ENCODE assay signal across 11 mouse cellular contexts in genomic region chr6:116670144-116670543, GRCm38 (mm10). TPM values are rescaled to one million over a fixed set of nuclear protein-coding genes. Genes with fewer than 3 reads are reported as not detected.
DNase-seq lines count a peak whose midpoint lies in the region; ATAC-seq and TF ChIP-seq lines count a peak whose summit lies in the region.
"Had no signal": no experiment of that assay in that cellular context is flagged by ENCODE, and none has a peak within 500 bp of the region (broad histone marks: within the 10 kb centered on the region; RNA-seq: fewer than 3 reads in every experiment).

No protein-coding gene starts in this region.

- peak overlapping the region; percentile 12; the same call in 1 of the 2 replicates for H3K4me2 ChIP-seq in kidney, embryonic 15.5 days
- peak overlapping the region; percentile 83 for H3K4me2 ChIP-seq in forebrain, embryonic 13.5 days
- H3K4me2 ChIP-seq in midbrain, embryonic 14.5 days (ENCODE audit: low read length): peak overlapping the region; percentile 4; the same call in 1 of the 2 replicates

- H3K4me1 ChIP-seq in kidney, embryonic 15.5 days: peaks cover 41% of the 10 kb centered on the region
- H3K4me1 ChIP-seq in bone marrow macrophage, adult 2 months (ENCODE audit: control insufficient read depth, insufficient read depth, low read length): peaks cover 46% of the 10 kb centered on the region
- H3K4me1 ChIP-seq in forebrain, embryonic 13.5 days: peaks cover 67% of the 10 kb centered on the region
- H3K4me1 ChIP-seq in midbrain, embryonic 14.5 days (ENCODE audit: control insufficient read depth, insufficient read depth, low read length): peaks cover 20% of the 10 kb centered on the region

- no peak for DNase-seq in kidney, adult 11 months
- peak; percentile 60 for DNase-seq in midbrain, embryonic 14.5 days
- DNase-seq in urinary bladder, adult 18-20 months (ENCODE audit: low spot score in 2 of 2): no peak
- no peak for DNase-seq in spleen, postnatal 36 days (ENCODE audit: low spot score in 2 of 2)
- no peak for DNase-seq in lung, postnatal 14 days
- DNase-seq: lung, adult 18-20 months; right cerebral cortex, adult 18-20 months had no signal

- no peak for ATAC-seq in kidney, embryonic 15.5 days (replicated peaks; ENCODE audit: low FRiP score)
- peak; percentile 34; the same call in 1 of the 2 replicates for ATAC-seq in forebrain, embryonic 13.5 days
- ATAC-seq in midbrain, embryonic 14.5 days (ENCODE audit: low FRiP score, low TSS enrichment): peak; percentile 18; the same call in 1 of the 2 replicates

- H3K27ac ChIP-seq in kidney, embryonic 15.5 days: no peak overlapping the region
- peak overlapping the region; percentile 96 for H3K27ac ChIP-seq in bone marrow macrophage, adult 2 months (ENCODE audit: insufficient read depth, low read depth, low read length)
- peak overlapping the region; percentile 82 for H3K27ac ChIP-seq in forebrain, embryonic 13.5 days
- peak overlapping the region; percentile 70 for H3K27ac ChIP-seq in midbrain, embryonic 14.5 days (replicated peaks; ENCODE audit: low read depth, low read length)

- H3K9ac ChIP-seq in kidney, embryonic 15.5 days: no peak overlapping the region
- peak overlapping the region; percentile 51; the same call in 1 of the 2 replicates for H3K9ac ChIP-seq in forebrain, embryonic 13.5 days
- no peak overlapping the region for H3K9ac ChIP-seq in midbrain, embryonic 14.5 days (replicated peaks; ENCODE audit: low read length)

- no peaks in the 10 kb centered on the region for H3K36me3 ChIP-seq in kidney, embryonic 15.5 days
- no peaks in the 10 kb centered on the region for H3K36me3 ChIP-seq in forebrain, embryonic 13.5 days (ENCODE audit: poor library complexity, severe bottlenecking)
- H3K36me3 ChIP-seq in midbrain, embryonic 14.5 days (ENCODE audit: control insufficient read depth, insufficient read depth, low read length): no peaks in the 10 kb centered on the region

- TF ChIP-seq CTCF in bone marrow macrophage, adult 2 months (IDR thresholded peaks at IDR 0.05; ENCODE audit: low read depth, low read length): no peak

- no peaks in the 10 kb centered on the region for H3K9me3 ChIP-seq in kidney, embryonic 15.5 days (replicated peaks)
- H3K9me3 ChIP-seq in forebrain, embryonic 13.5 days (replicated peaks): no peaks in the 10 kb centered on the region
- no peaks in the 10 kb centered on the region for H3K9me3 ChIP-seq in midbrain, embryonic 14.5 days (ENCODE audit: control insufficient read depth, low read length)

- peaks cover 23% of the 10 kb centered on the region for H3K27me3 ChIP-seq in kidney, embryonic 15.5 days
- H3K27me3 ChIP-seq in forebrain, embryonic 13.5 days: peaks cover 3% of the 10 kb centered on the region; the same call in 1 of the 2 replicates
- H3K27me3 ChIP-seq in midbrain, embryonic 14.5 days (ENCODE audit: control insufficient read depth, insufficient read depth, low read length): no peaks in the 10 kb centered on the region

- no peak overlapping the region for H3K4me3 ChIP-seq in kidney, embryonic 15.5 days (replicated peaks)
- peak overlapping the region; percentile 81 for H3K4me3 ChIP-seq in bone marrow macrophage, adult 2 months (ENCODE audit: insufficient read depth, low read length)
- no peak overlapping the region for H3K4me3 ChIP-seq in forebrain, embryonic 13.5 days
- H3K4me3 ChIP-seq in midbrain, embryonic 14.5 days (replicated peaks; ENCODE audit: low read depth, low read length): no peak overlapping the region
- H3K4me3 ChIP-seq: erythroblast, embryonic 14.5 days had no signal

- TF ChIP-seq POLR2A in bone marrow macrophage, adult 2 months (IDR thresholded peaks at IDR 0.05; ENCODE audit: borderline replicate concordance, low read depth, low read length): no peak

- WGBS in kidney, embryonic 15.5 days: 47% methylated on average over 6 of the region's 6 CpGs
- WGBS in forebrain, embryonic 13.5 days: 5% methylated on average over 6 of the region's 6 CpGs
- 7% methylated on average over 6 of the region's 6 CpGs for WGBS in midbrain, embryonic 14.5 days

RNA-seq across cellular contexts. Expression of gene Rassf4, which starts 3.6 kb away (rescaled TPM):
- 6.0 and 6.1 TPM in 2 replicates for polyA plus RNA-seq in kidney, embryonic 15.5 days (2015; fragmentation: Nextera tagmentation; extraction: Ambion mirVana)
- 388 and 401 TPM in 2 replicates for polyA plus RNA-seq in bone marrow macrophage, adult 2 months (2012; ENCODE audit: insufficient read depth, insufficient read length, missing spikeins)
- polyA plus RNA-seq in forebrain, embryonic 13.5 days (2015; fragmentation: Nextera tagmentation; extraction: Ambion mirVana): 12.8 and 17.4 TPM in 2 replicates
- 13.7 and 19.4 TPM in 2 replicates for polyA plus RNA-seq in midbrain, embryonic 14.5 days (2014; fragmentation: Nextera tagmentation; extraction: Ambion mirVana)

RNA-seq across cellular contexts. Expression of gene Depp1, which starts 19.7 kb away (rescaled TPM):
- polyA plus RNA-seq in kidney, embryonic 15.5 days (2015; fragmentation: Nextera tagmentation; extraction: Ambion mirVana): 29.3 and 30.6 TPM in 2 replicates
- polyA plus RNA-seq in bone marrow macrophage, adult 2 months (2012; ENCODE audit: insufficient read depth, insufficient read length, missing spikeins): 0.61 TPM in 1 of 2 replicates, not detected in the other
- 3.9 and 4.1 TPM in 2 replicates for polyA plus RNA-seq in forebrain, embryonic 13.5 days (2015; fragmentation: Nextera tagmentation; extraction: Ambion mirVana)
- polyA plus RNA-seq in midbrain, embryonic 14.5 days (2014; fragmentation: Nextera tagmentation; extraction: Ambion mirVana): 4.7 and 7.3 TPM in 2 replicates

RNA-seq across cellular contexts. Expression of gene Zfp422, which starts 41.3 kb away (rescaled TPM):
- polyA plus RNA-seq in kidney, embryonic 15.5 days (2015; fragmentation: Nextera tagmentation; extraction: Ambion mirVana): 184 and 199 TPM in 2 replicates
- polyA plus RNA-seq in bone marrow macrophage, adult 2 months (2012; ENCODE audit: insufficient read depth, insufficient read length, missing spikeins): 26.7 and 31.5 TPM in 2 replicates
- 287 and 299 TPM in 2 replicates for polyA plus RNA-seq in forebrain, embryonic 13.5 days (2015; fragmentation: Nextera tagmentation; extraction: Ambion mirVana)
- 163 and 207 TPM in 2 replicates for polyA plus RNA-seq in midbrain, embryonic 14.5 days (2014; fragmentation: Nextera tagmentation; extraction: Ambion mirVana)

RNA-seq across cellular contexts. Expression of gene Tmem72, which starts 46.6 kb away (rescaled TPM):
- 5.6 and 6.1 TPM in 2 replicates for polyA plus RNA-seq in kidney, embryonic 15.5 days (2015; fragmentation: Nextera tagmentation; extraction: Ambion mirVana)
- polyA plus RNA-seq in bone marrow macrophage, adult 2 months (2012; ENCODE audit: insufficient read depth, insufficient read length, missing spikeins): 0.09 TPM in 1 of 2 replicates, not detected in the other
- 0.06 and 0.64 TPM in 2 replicates for polyA plus RNA-seq in forebrain, embryonic 13.5 days (2015; fragmentation: Nextera tagmentation; extraction: Ambion mirVana)
- 0.07 and 0.14 TPM in 2 replicates for polyA plus RNA-seq in midbrain, embryonic 14.5 days (2014; fragmentation: Nextera tagmentation; extraction: Ambion mirVana)
- polyA plus RNA-seq: erythroblast, embryonic 14.5 days had no signal

Comparison
In these comparisons a context has a peak if more than half of its experiments do, and no peak if none do; other contexts are left out.
1. H3K4me2 ChIP-seq: peak in every context shown above with its lines; median percentile 83 in forebrain, embryonic 13.5 days; 12 in kidney, embryonic 15.5 days; 4 in midbrain, embryonic 14.5 days.
2. RNA of gene Rassf4, which starts 3.6 kb away (polyA plus RNA-seq): 388 to 401 TPM in bone marrow macrophage, adult 2 months; 13.7 to 19.4 TPM in midbrain, embryonic 14.5 days, 12.8 to 17.4 TPM in forebrain, embryonic 13.5 days and 6.0 to 6.1 TPM in kidney, embryonic 15.5 days; every median in the first group is over 10 times any median in the second.